Mouse (Mus musculus): ENCODE measurements at regions not wholly inside any gene's neighbourhood (a gene's known extent, or its start where the extent isn't known, plus 50 kb on each side); places are given as distances from the start of the nearest gene placed in this dataset.

DNA sequence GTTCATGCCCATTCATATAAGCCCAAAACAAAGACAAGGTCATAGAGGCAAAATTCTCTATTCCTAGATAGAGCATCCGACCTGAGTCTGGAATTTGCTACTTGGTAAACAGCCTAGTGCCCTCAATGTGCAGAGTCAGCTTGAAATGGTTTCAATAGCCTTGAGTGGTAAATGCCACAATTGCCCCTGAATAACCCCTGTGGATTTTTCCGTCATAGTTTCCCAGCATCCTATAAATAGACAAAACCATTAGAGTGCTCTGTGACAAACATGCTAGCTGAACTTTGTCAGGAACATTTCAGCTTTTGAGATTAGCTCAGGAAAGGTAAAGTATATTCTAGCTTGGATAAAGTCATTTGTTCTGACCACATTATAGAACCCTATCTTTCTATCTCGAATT is 727.0 kb upstream of the Tbl1xr1 start:
- TF ChIP-seq JUND (conservative IDR thresholded peaks at IDR 0.05; ENCODE audit: low read depth, low read length) (no peak), NRF1 (IDR thresholded peaks at IDR 0.05; ENCODE audit: low read depth, low read length) (no peak), CTCF (conservative IDR thresholded peaks at IDR 0.05 in 1 of 2, IDR thresholded peaks at IDR 0.05 in 1 of 2; ENCODE audit: low read depth in 2 of 2, low read length in 2 of 2) (no peak), USF1 (IDR thresholded peaks at IDR 0.05; ENCODE audit: low read depth, low read length) (no peak), CHD2 (IDR thresholded peaks at IDR 0.05; ENCODE audit: low read length) (no peak), MYC (IDR thresholded peaks at IDR 0.05; ENCODE audit: low read depth, low read length) (no peak), ELF1 (IDR thresholded peaks at IDR 0.05; ENCODE audit: low read depth, low read length) (no peak), MXI1 (IDR thresholded peaks at IDR 0.05; ENCODE audit: low read depth, low read length) (no peak), IRF4 (IDR thresholded peaks at IDR 0.05; ENCODE audit: low read depth, low read length) (no peak), RAD21 (IDR thresholded peaks at IDR 0.05; ENCODE audit: low read depth, low read length) (no peak), POLR2A (IDR thresholded peaks at IDR 0.05; ENCODE audit: low read depth, low read length) (no peak), SMC3 (IDR thresholded peaks at IDR 0.05; ENCODE audit: low read depth, low read length) (no peak)

All from CH12.LX (cell line).